Mouse (Mus musculus): ENCODE data around the gene Sptlc3.

DNA sequence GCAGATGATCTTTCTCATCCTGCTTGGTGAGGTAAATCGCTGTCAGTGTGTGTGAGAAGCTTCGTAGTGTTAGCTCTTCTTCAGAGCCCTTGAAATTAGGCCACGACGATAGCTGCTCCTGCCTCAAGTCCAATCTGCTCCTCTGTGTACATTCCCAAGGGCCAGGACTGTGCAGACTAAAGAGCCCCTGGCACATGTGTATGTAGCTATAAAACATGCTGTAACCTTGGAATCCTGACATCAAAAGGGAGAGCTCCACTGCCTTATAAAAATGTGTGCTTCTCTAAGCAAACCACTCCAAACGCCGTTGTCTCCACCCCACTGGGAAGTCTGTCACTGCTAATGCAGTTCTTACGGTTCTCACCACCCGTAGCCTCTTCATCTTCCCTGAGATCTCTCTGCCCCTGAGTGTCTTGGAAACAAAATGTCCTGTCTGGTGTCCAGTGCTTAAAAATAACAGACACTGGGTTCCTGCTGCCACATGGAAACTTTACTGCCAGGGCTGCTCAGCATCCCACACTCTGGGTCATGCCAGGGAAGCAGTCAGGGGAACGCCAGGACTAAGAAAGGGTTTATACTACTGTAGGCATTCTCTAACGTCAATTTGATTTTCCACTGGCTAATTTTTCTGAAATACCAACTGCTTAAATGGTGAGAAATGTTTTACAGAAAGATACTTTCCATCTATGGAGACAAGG, 118.8 kb downstream of the Sptlc3 start:
- TF ChIP-seq CTCF (IDR thresholded peaks at IDR 0.05; ENCODE audit: control insufficient read depth, insufficient read depth, insufficient read length): no peak
- TF ChIP-seq MAX (IDR thresholded peaks at IDR 0.05): no peak
- TF ChIP-seq USF1 (IDR thresholded peaks at IDR 0.05; ENCODE audit: low read depth): no peak
- no peak for TF ChIP-seq CEBPB (IDR thresholded peaks at IDR 0.05; ENCODE audit: low read depth)
- no peak for TF ChIP-seq MYOG (IDR thresholded peaks at IDR 0.05; ENCODE audit: control insufficient read depth, extremely low read depth, insufficient read length)
